Mouse (Mus musculus) lung, postnatal 0 days (tissue): Measurements from ENCODE around the gene Mief2.

Experiments
- CTCF ChIP-seq: IDR thresholded peaks from 2 replicates; pipeline ENCODE4 v1.5.1; 2016; ENCODE audit warnings: antibody characterized with exemption, mild to moderate bottlenecking
- EP300 ChIP-seq: IDR thresholded peaks from 2 replicates; pipeline ENCODE4 v1.6.1; 2016; ENCODE audit warnings: antibody characterized with exemption, mild to moderate bottlenecking, control low read depth

GRCm38 (mm10) chr11:60730169-60730568 is 2.0 kb downstream of the Mief2 start:
- no peak for TF ChIP-seq CTCF
- TF ChIP-seq EP300, result no peak
